Mouse (Mus musculus) limb, embryonic 14.5 days (tissue): ENCODE results near the gene B4galt1. TPM values are rescaled to one million over a fixed set of nuclear protein-coding genes. Genes with fewer than 3 reads are reported as not detected.

ENCODE experiments used
- ATAC-seq: fragments of 200-750 bp; cut with Nextera tagmentation; 2 replicates; pipeline ENCODE4 v1.8.0; 2017; ENCODE audit warnings: low read depth, moderate number of reproducible peaks, moderate TSS enrichment; ENCODE audit not compliant: low FRiP score
- DNase-seq: peaks from one replicate; pipeline ENCODE4 v3.0.0-alpha.2; 2015; ENCODE audit warnings: low spot score
- H3K27ac ChIP-seq: fragments of 300-500 bp; sonication (generic); replicated peaks from 2 replicates; pipeline ENCODE4 v1.5.1; 2014; ENCODE audit warnings: low read depth, mild to moderate bottlenecking, low read length, moderate library complexity, mixed read lengths
- H3K27me3 ChIP-seq: fragments of 300-500 bp; sonication (generic); 2 replicates; pipeline ENCODE4 v1.6.1; 2014; ENCODE audit warnings: low read length, mixed read lengths; ENCODE audit not compliant: control insufficient read depth, insufficient read depth
- H3K36me3 ChIP-seq: fragments of 300-500 bp; sonication (generic); 2 replicates; pipeline ENCODE4 v1.6.1; 2014; ENCODE audit warnings: mild to moderate bottlenecking, low read length, moderate library complexity, mixed read lengths; ENCODE audit not compliant: control insufficient read depth, insufficient read depth
- H3K4me1 ChIP-seq: fragments of 300-500 bp; sonication (generic); 2 replicates; pipeline ENCODE4 v1.6.1; 2014; ENCODE audit warnings: antibody characterized with exemption, low read length, mixed read lengths; ENCODE audit not compliant: control insufficient read depth, insufficient read depth
- H3K4me2 ChIP-seq: fragments of 300-500 bp; sonication (generic); replicated peaks from 2 replicates; pipeline ENCODE4 v1.6.1; 2014; ENCODE audit warnings: low read depth, mild to moderate bottlenecking, low read length, moderate library complexity; ENCODE audit not compliant: severe bottlenecking
- H3K4me3 ChIP-seq: fragments of 300-500 bp; sonication (generic); replicated peaks from 2 replicates; pipeline ENCODE4 v1.5.1; 2014; ENCODE audit warnings: low read length
- H3K9ac ChIP-seq: fragments of 300-500 bp; sonication (generic); 2 replicates; pipeline ENCODE4 v1.6.1; 2014; ENCODE audit warnings: mild to moderate bottlenecking, low read depth, low read length, moderate library complexity; ENCODE audit not compliant: severe bottlenecking
- H3K9me3 ChIP-seq: fragments of 300-500 bp; sonication (generic); 2 replicates; pipeline ENCODE4 v1.6.1; 2016; ENCODE audit warnings: low read length; ENCODE audit not compliant: control insufficient read depth
- POLR2A ChIP-seq: fragments of 200-500 bp; IDR thresholded peaks from 2 replicates; pipeline ENCODE4 v1.8.0; 2012; ENCODE audit warnings: inconsistent platforms, mild to moderate bottlenecking, moderate library complexity, borderline replicate concordance; ENCODE audit not compliant: insufficient read depth, insufficient read length; ENCODE audit errors: extremely low read depth
- WGBS: fragments of 180-500 bp; shearing (Covaris S2); extraction: QIAGEN DNeasy Blood & Tissue Kit; methylation state at CpG from one replicate; pipeline ENCODE4 v1.1.7; 2014; 5-methylcytosine and 5-hydroxymethylcytosine counted together
- polyA plus RNA-seq, 2 experiments: library from polyadenylated mRNA; depleted of rRNA in 1 of 2; stranded (reverse) in 1 of 2; unstranded in 1 of 2; fragments of >200 nt; fragmentation: Nextera tagmentation in 1 of 2; extraction: Ambion mirVana in 1 of 2; gene quantifications; 2 replicates each; pipeline versions ENCODE4 v1.2.1 to v1.2.3; 2012 to 2014

The B4galt1 gene
- polyA plus RNA-seq, 2 experiments: 35.9 to 52.3 TPM

GRCm38 (mm10) chr4:40791176-40791575 is 62.6 kb downstream of the B4galt1 start:
- ATAC-seq: no peak
- H3K4me1 ChIP-seq: no peaks in the 10 kb centered on the region
- H3K27me3 ChIP-seq: no peaks in the 10 kb centered on the region
- DNase-seq: no peak
- H3K4me2 ChIP-seq: no peak overlapping the region
- H3K4me3 ChIP-seq: no peak overlapping the region
- H3K27ac ChIP-seq: no peak overlapping the region
- no peak for TF ChIP-seq POLR2A
- H3K9me3 ChIP-seq: no peaks in the 10 kb centered on the region
- H3K36me3 ChIP-seq: no peaks in the 10 kb centered on the region
- H3K9ac ChIP-seq: no peak overlapping the region
- 91% methylated on average over 4 of the region's 4 CpGs for WGBS

GRCm38 (mm10) chr4:40786578-40786977 is 67.2 kb downstream of the B4galt1 start:
- no peak for DNase-seq
- no peaks in the 10 kb centered on the region for H3K27me3 ChIP-seq
- WGBS: 78% methylated on average over 4 of the region's 4 CpGs
- H3K4me2 ChIP-seq: no peak overlapping the region
- no peak overlapping the region for H3K27ac ChIP-seq
- H3K4me1 ChIP-seq: peaks cover 6% of the 10 kb centered on the region; the same call in 1 of the 2 replicates
- H3K9me3 ChIP-seq: no peaks in the 10 kb centered on the region
- no peak overlapping the region for H3K9ac ChIP-seq
- TF ChIP-seq POLR2A: no peak
- ATAC-seq: no peak
- no peak overlapping the region for H3K4me3 ChIP-seq
- H3K36me3 ChIP-seq: no peaks in the 10 kb centered on the region

- WGBS: 75% methylated on average over 9 of the region's 9 CpGs
- Histone ChIP-seq H3K4me3 (no peak overlapping the region), H3K27ac (no peak overlapping the region), H3K36me3 (no peaks in the 10 kb centered on the region), H3K9me3 (no peaks in the 10 kb centered on the region), H3K9ac (no peak overlapping the region), H3K27me3 (no peaks in the 10 kb centered on the region), H3K4me2 (no peak overlapping the region), H3K4me1 (peaks cover 6% of the 10 kb centered on the region; the same call in 1 of the 2 replicates)
- TF ChIP-seq POLR2A: no peak
- DNase-seq (no peak), ATAC-seq (no peak)
Measured at GRCm38 (mm10) chr4:40785620-40786166, 68.1 kb downstream of the B4galt1 start.

- no peaks in the 10 kb centered on the region for H3K36me3 ChIP-seq
- DNase-seq (no peak), ATAC-seq (no peak)
- H3K4me3 ChIP-seq: no peak overlapping the region
- 81% methylated on average over 10 of the region's 10 CpGs for WGBS
- no peak overlapping the region for H3K4me2 ChIP-seq
- no peaks in the 10 kb centered on the region for H3K27me3 ChIP-seq
- H3K4me1 ChIP-seq: peaks cover 6% of the 10 kb centered on the region; the same call in 1 of the 2 replicates
- no peak overlapping the region for H3K9ac ChIP-seq
- no peaks in the 10 kb centered on the region for H3K9me3 ChIP-seq
- H3K27ac ChIP-seq: no peak overlapping the region
- no peak for TF ChIP-seq POLR2A
Measured at GRCm38 (mm10) chr4:40784556-40785169, 69.1 kb downstream of the B4galt1 start.

GRCm38 (mm10) chr4:40783049-40783448 is 70.8 kb downstream of the B4galt1 start:
- DNase-seq: no peak
- H3K27ac ChIP-seq: no peak overlapping the region
- no peak for TF ChIP-seq POLR2A

More at GRCm38 (mm10) chr4:40783049-40783448, 70.8 kb downstream of the B4galt1 start:
- Histone ChIP-seq H3K4me3 (no peak overlapping the region), H3K4me1 (peaks cover 6% of the 10 kb centered on the region; the same call in 1 of the 2 replicates), H3K36me3 (no peaks in the 10 kb centered on the region), H3K9me3 (no peaks in the 10 kb centered on the region), H3K27me3 (no peaks in the 10 kb centered on the region), H3K4me2 (no peak overlapping the region), H3K9ac (no peak overlapping the region)
- WGBS: 93% methylated on average over 4 of the region's 4 CpGs
- ATAC-seq: no peak
